Mouse (Mus musculus): ENCODE data around the gene Cdk18.
A peak's percentile ranks its signal among the peaks of the same experiment; 100 is the strongest.

The Cdk18 gene

GRCm38 (mm10) chr1:132149410-132149809, 9.9 kb upstream of the Cdk18 start:
- DNase-seq: no peak

DNA sequence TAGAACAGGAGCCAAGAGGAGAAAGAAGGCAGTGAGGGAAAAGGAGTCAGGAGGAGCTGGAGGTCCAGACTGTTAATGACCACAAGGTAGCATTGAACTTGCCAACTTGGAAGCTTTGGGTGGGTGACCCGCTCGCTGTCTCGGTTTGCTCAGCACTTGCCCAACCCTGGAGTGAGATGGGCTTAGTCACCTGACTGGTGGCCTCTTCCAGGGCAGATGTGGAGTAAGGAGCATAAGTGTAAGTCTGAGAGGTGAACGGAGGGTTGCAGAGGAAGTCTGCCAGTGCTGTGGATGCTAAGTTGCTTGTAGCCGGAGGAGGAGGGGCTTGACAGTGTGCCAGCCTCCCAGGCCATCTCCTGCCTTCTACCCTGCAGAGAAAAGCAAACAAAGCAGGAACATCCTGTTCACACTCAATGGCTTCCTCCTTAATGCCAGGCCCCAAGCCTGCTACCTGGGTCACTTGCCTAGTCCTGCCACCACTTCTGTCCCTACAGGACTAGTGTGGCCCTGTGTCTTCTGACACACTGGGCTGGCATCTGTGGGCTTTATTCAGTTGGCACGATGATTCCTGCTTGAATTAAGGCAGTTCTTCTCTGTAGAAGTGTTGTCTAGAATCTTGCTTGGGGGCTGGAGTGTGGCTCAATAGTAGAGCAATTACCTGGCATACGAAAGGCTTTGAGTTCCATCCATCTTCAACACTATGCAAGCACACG, 6.6 kb upstream of the Cdk18 start:
- peak; percentile 57 to 66 for DNase-seq

GRCm38 (mm10) chr1:132144837-132145236, 5.4 kb upstream of the Cdk18 start:
- peak; percentile 54 to 62 for DNase-seq

- DNase-seq: peak; percentile 60 to 62
These were observed 4.7 kb upstream of the Cdk18 start for GRCm38 (mm10) chr1:132144223-132144622.

- DNase-seq: no peak
These were observed 4.2 kb upstream of the Cdk18 start for GRCm38 (mm10) chr1:132143730-132144129.

DNA sequence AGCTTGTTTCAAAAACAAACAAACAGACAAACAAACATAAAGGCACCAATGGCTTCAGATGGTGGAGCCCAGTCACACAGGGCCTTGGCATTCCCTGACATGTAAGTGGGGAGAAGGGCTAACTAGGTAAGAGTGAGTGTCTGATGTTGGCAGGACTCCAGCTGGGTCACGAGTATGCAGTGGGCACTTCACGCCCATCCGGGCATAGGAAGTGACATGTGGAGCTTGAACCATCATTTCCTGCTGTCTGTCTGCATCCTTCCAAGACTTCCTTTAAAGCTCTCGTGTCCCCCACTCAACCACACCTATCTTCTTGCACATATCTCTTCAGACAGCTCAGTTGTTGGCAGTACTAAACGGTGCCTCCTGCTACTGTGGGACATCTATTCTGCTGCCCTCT, 3.6 kb upstream of the Cdk18 start:
- DNase-seq: peak in 1 of 2 experiments; percentile 54

- no peak for DNase-seq
These were observed 2.3 kb upstream of the Cdk18 start for GRCm38 (mm10) chr1:132141753-132142152.

DNA sequence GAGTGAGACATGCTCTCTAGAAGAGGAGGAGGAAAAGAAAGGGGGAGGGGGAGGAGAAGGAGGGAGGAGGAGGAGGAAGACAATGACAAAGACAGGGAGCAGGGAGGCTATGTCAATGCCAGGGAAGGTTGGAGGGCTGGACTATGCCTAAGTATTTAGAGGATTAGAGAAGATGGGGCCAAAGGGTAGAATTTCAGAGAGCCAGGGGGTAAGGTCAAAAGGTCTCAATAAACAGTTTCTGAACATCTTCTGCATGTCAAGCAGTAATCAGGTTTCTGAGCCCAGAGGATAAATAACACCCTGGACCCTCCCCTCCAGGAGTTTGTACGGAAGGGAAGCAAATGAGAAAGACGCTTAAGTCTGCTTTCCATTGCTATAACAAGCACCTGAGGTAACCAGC, 1.7 kb upstream of the Cdk18 start:
- no peak for DNase-seq

DNA sequence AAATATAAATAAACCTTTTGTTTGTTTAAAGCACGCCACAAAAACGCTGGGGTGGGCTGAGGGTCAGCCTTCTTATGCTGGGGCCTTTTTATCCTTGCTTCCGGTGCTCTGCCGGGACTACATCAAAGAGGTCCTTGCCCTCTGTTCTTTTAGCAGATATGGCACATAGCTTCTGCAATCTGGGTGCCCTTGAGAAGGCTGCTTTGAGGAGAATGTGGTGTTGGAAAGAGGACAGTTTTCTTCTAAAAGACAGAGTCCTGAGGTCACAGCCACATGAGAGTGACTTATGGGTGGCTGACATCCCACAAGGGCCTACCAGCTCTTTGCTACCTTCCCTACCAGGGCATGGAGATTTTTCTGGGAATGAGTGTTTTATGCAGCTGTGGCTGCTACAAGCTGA, 1.1 kb upstream of the Cdk18 start:
- no peak for DNase-seq

DNA sequence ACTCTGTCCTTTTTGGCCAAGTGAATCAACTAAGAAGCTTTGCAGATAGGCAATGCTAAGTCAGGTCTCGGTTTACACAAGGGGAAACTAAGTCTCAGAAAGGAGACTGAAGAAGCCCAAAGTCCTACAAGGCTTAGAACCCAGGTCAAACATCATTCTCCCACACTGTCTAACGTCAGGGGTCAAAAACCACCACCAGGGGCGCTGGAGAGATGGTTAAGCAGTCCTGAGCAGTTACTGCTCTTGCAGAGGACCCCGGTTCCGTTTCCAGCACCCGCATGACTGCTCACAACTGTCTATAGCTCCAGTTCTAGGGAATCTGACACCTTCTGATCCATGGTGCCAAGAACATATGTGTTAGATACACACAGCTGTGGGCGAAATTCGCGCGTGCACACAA, 687 bp upstream of the Cdk18 start:
- DNase-seq: peak; percentile 77 to 84

- no peak for DNase-seq
These were observed 688 bp downstream of the Cdk18 start for GRCm38 (mm10) chr1:132138576-132139415.

- DNase-seq: no peak
These were observed 1.4 kb downstream of the Cdk18 start for GRCm38 (mm10) chr1:132137935-132138575.

GRCm38 (mm10) chr1:132136847-132137246, 2.6 kb downstream of the Cdk18 start:
- no peak for DNase-seq

- DNase-seq: no peak
These were observed 3.9 kb downstream of the Cdk18 start for GRCm38 (mm10) chr1:132135631-132136030.

DNA sequence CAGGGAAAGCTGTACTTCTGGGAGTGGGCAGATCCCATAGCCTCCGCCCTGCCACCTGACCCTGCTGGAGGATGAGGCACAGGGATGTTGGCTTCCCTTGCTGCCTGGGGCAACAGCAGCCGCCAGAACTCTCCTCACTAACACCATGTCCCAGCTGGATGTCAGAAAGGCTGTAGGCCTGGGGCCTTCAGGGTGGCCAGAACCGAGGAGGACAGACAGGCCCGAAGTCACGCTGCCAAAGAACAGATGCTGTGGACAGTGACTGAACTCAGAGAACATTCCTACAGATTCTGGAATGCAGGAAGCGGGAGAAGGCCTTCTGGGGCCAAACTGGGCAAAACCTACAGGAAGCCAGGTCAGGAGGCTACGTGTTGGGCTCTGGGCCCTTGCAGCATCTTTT, 11.2 kb downstream of the Cdk18 start:
- DNase-seq: no peak

DNA sequence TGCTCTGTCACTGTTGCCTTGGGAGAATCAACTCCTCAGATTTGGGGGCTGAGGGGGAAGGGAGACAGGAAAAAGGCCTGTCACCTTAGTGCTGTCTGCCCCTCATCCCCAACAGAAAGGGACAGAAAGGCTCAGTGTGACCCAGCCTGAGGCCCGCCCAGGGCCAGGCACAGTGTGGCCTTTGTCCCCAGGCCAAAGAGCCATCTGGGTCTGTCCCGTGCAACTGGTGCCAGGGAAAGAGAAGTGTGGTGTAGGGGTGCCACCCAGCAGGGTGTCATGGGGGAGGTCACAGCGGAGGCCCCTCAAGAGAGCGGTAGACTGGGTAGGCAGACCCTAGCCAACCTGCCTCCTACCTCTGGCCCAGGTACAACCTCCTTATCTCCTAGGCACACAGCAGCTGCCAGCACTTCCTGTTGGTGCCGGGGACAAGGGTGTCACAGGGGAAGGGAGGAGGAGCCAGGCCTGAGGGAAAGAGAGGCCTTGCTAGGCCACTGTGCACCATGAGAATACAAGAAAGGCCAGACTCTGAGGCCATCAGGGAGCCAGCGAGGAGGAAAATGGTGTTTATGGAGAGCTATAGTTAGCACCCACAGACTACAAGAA, 13.6 kb downstream of the Cdk18 start:
- DNase-seq: peak; percentile 44 to 58

DNA sequence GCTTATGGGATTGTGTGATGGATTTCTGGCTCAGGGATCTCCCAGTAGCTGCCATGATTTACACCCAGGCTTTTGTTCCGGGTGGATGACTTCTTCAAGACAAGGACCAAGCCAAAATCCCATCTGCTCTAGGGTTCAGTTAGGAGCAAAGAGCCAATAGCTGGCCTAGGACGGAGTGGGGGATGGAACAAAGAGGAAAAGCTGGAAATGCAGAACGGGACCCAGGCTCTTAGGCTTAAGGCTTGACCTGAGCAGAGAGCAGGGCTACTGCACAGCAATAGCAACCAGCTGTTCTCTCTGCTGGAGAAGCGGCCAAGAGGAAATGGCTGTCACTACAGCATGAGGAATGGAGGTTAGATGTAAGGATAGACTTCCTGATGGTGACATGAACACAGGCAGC, 14.2 kb downstream of the Cdk18 start:
- DNase-seq: peak; percentile 78 to 80

GRCm38 (mm10) chr1:132123420-132124014, 16.0 kb downstream of the Cdk18 start:
- DNase-seq: peak; percentile 73 to 82

DNA sequence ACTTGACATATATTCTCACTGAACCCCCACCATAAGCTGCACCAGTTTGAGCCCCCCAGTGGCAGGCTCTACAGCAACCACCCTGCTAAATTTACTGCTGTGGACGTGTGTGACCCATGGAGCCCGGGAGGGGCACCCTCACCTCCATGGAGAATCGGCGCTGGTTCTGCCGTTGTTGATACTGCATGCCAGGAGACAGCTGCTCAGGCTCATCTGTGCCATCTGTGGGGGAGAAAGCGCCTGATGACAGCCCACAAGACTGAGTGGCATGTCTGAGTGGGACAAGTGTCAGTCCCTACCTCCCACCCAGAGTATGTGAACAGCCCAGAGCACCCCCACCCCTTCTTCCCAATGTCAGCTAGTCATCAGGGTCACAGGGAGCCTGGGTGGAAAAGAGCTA, 17.6 kb downstream of the Cdk18 start:
- DNase-seq: peak in 1 of 2 experiments; percentile 43

DNA sequence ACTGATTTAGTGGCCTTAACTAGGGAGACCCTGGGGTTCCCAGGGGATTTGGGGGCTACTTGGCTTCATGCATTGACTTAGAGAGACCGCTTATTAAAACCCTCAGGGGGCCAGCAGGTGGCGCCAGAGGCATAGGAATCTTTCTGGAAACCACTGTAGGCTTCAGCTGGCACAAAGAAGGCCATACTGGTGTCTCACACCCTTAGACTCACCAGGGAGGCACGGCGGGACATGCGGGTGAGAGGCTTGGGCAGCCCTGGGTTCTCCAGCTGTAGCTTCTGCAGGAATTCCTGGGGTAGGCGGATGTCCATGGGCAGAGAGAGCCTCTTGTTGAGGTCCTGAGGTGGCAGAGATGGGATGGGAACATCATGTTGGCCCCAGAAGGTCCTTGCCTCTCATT, 18.2 kb downstream of the Cdk18 start:
- peak; percentile 94 to 96 for DNase-seq

- DNase-seq: peak; percentile 91 to 94
These were observed 22.9 kb downstream of the Cdk18 start for GRCm38 (mm10) chr1:132116606-132117005.

- no peak for DNase-seq
These were observed 26.4 kb downstream of the Cdk18 start for GRCm38 (mm10) chr1:132113098-132113497.

DNA sequence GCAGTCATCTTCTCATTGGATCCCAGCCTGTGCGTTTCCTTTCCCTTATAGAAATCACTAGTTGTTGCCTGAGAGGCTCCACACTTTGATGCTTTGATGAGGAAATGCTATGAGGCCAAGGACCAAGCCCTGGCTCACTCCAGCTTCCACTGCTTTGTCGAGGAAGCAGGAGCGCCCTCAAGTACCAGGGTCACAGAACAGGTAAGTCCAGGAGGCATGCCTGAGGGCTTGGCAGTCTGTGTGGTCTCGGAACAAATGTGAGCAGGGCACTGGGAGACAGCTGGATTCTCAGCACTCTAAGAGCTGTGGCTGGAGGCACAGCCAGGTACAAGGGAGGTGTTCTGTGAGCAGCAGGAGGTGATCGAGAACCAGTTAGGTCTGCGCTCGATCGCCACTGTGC, 27.1 kb downstream of the Cdk18 start:
- DNase-seq: no peak
